Mouse (Mus musculus) frontal cortex, postnatal 10 days (tissue): ENCODE measurements around the gene Nfatc2.

Source experiments
- DNase-seq, 2 experiments: peaks; one replicate each; pipeline ENCODE4 v3.0.0; 2022; ENCODE audit warnings: low spot score in 2 of 2, mixed read lengths in 1 of 2

Gene Nfatc2

GRCm38 (mm10) chr2:168601491-168602386 is at the start of gene Nfatc2:
TSS of gene Nfatc2 (minus strand) at chr2:168601657.
- peak; percentile 75 for DNase-seq

- DNase-seq: no peak
Measured at GRCm38 (mm10) chr2:168648171-168648570, 46.7 kb upstream of the Nfatc2 start.

- DNase-seq: no peak
Measured at GRCm38 (mm10) chr2:168644855-168645254, 43.4 kb upstream of the Nfatc2 start.

- DNase-seq: no peak
Measured at GRCm38 (mm10) chr2:168643524-168644177, 42.2 kb upstream of the Nfatc2 start.

- DNase-seq: no peak
Measured at GRCm38 (mm10) chr2:168642187-168642586, 40.7 kb upstream of the Nfatc2 start.

- no peak for DNase-seq
Measured at GRCm38 (mm10) chr2:168640460-168640859, 39.0 kb upstream of the Nfatc2 start.

- DNase-seq: no peak
Measured at GRCm38 (mm10) chr2:168634881-168635280, 33.4 kb upstream of the Nfatc2 start.

- DNase-seq: no peak
Measured at GRCm38 (mm10) chr2:168633301-168633816, 31.9 kb upstream of the Nfatc2 start.

- DNase-seq: no peak
Measured at GRCm38 (mm10) chr2:168632543-168632942, 31.1 kb upstream of the Nfatc2 start.

- peak in 1 of 2 experiments; percentile 78 for DNase-seq
Measured at GRCm38 (mm10) chr2:168628787-168629186, 27.3 kb upstream of the Nfatc2 start.

- no peak for DNase-seq
Measured at GRCm38 (mm10) chr2:168627829-168628770, 26.6 kb upstream of the Nfatc2 start.

GRCm38 (mm10) chr2:168626385-168626784 is 24.9 kb upstream of the Nfatc2 start:
- DNase-seq: peak in 1 of 2 experiments; percentile 27

- no peak for DNase-seq
Measured at GRCm38 (mm10) chr2:168625091-168625490, 23.6 kb upstream of the Nfatc2 start.

GRCm38 (mm10) chr2:168621111-168621802 is 19.8 kb upstream of the Nfatc2 start:
- no peak for DNase-seq

GRCm38 (mm10) chr2:168618205-168618717 is 16.8 kb upstream of the Nfatc2 start:
- DNase-seq: no peak

- no peak for DNase-seq
Measured at GRCm38 (mm10) chr2:168615160-168615559, 13.7 kb upstream of the Nfatc2 start.

- DNase-seq: no peak
Measured at GRCm38 (mm10) chr2:168614170-168614872, 12.9 kb upstream of the Nfatc2 start.

GRCm38 (mm10) chr2:168613092-168613880 is 11.8 kb upstream of the Nfatc2 start:
- no peak for DNase-seq

GRCm38 (mm10) chr2:168610941-168611340 is 9.5 kb upstream of the Nfatc2 start:
- DNase-seq: no peak
